Mouse (Mus musculus): ENCODE data around the gene Mctp1. TPM values are rescaled to one million over a fixed set of nuclear protein-coding genes. Genes with fewer than 3 reads are reported as not detected.

Gene Mctp1
- total and polyA plus RNA-seq, 2 experiments, result 0.04 to 0.65 TPM

GRCm38 (mm10) chr13:77003684-77004083, 619.3 kb downstream of the Mctp1 start:
- Histone ChIP-seq H3K27me3 (ENCODE audit: control insufficient read depth, insufficient read depth, low read length) (no peaks in the 10 kb centered on the region), H3K27ac (replicated peaks; ENCODE audit: insufficient read depth, low read depth, low read length) (no peak overlapping the region), H3K36me3 (ENCODE audit: control insufficient read depth, insufficient read depth, low read length) (no peaks in the 10 kb centered on the region), H3K79me2 (ENCODE audit: control insufficient read depth, insufficient read depth, low read length) (no peaks in the 10 kb centered on the region), H3K9ac (ENCODE audit: low read depth, low read length) (no peak overlapping the region), H3K4me1 (ENCODE audit: control insufficient read depth, insufficient read depth, low read length) (no peaks in the 10 kb centered on the region), H3K4me3 (ENCODE audit: insufficient read depth, low read depth, low read length) (no peak overlapping the region)
- 94% methylated on average over 1 of the region's 1 CpGs for WGBS
- no peak for TF ChIP-seq CTCF (IDR thresholded peaks at IDR 0.05; ENCODE audit: low read depth, low read length)
- TF ChIP-seq POLR2A (IDR thresholded peaks at IDR 0.05; ENCODE audit: extremely low read depth, insufficient read depth, low read length), result no peak
- no peak for DNase-seq (ENCODE audit: extremely low read depth, low read depth, low spot score)

DNA sequence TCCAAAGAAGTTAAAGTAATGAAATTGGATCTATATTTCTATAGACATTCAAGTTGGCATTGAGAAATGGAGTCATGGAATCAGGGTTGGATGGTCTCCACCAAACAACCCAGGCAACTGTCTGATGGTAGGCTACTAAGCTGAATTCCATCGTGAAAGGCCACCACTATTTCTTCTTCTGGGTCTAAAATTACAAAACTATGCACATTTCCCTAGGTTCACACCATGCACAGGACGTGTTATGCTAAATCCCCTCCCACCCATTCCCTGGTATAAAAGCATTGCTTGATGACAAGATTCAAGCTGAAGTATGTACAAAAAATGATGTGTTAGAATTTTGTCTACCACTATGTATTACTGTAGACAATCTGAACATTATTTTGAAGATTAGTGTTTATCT, 634.5 kb downstream of the Mctp1 start:
- no peak overlapping the region for H3K27ac ChIP-seq (replicated peaks; ENCODE audit: insufficient read depth, low read depth, low read length)
- DNase-seq (ENCODE audit: extremely low read depth, low read depth, low spot score), result no peak
- H3K36me3 ChIP-seq (ENCODE audit: control insufficient read depth, insufficient read depth, low read length), result no peaks in the 10 kb centered on the region
- no peaks in the 10 kb centered on the region for H3K27me3 ChIP-seq (ENCODE audit: control insufficient read depth, insufficient read depth, low read length)
- H3K79me2 ChIP-seq (ENCODE audit: control insufficient read depth, insufficient read depth, low read length), result no peaks in the 10 kb centered on the region
- no peak overlapping the region for H3K9ac ChIP-seq (ENCODE audit: low read depth, low read length)
- no peak for TF ChIP-seq CTCF (IDR thresholded peaks at IDR 0.05; ENCODE audit: low read depth, low read length)
- no peak for TF ChIP-seq POLR2A (IDR thresholded peaks at IDR 0.05; ENCODE audit: extremely low read depth, insufficient read depth, low read length)
- no peaks in the 10 kb centered on the region for H3K4me1 ChIP-seq (ENCODE audit: control insufficient read depth, insufficient read depth, low read length)
- WGBS, result 83% methylated on average over 2 of the region's 2 CpGs
- H3K4me3 ChIP-seq (ENCODE audit: insufficient read depth, low read depth, low read length), result no peak overlapping the region

- 49% methylated on average over 5 of the region's 5 CpGs for WGBS
- no peak overlapping the region for H3K27ac ChIP-seq (replicated peaks; ENCODE audit: insufficient read depth, low read depth, low read length)
- H3K4me3 ChIP-seq (ENCODE audit: insufficient read depth, low read depth, low read length), result no peak overlapping the region
- TF ChIP-seq POLR2A (IDR thresholded peaks at IDR 0.05; ENCODE audit: extremely low read depth, insufficient read depth, low read length) (no peak), CTCF (IDR thresholded peaks at IDR 0.05; ENCODE audit: low read depth, low read length) (no peak)
- no peaks in the 10 kb centered on the region for H3K4me1 ChIP-seq (ENCODE audit: control insufficient read depth, insufficient read depth, low read length)
- no peaks in the 10 kb centered on the region for H3K79me2 ChIP-seq (ENCODE audit: control insufficient read depth, insufficient read depth, low read length)
- no peak for DNase-seq (ENCODE audit: extremely low read depth, low read depth, low spot score)
- H3K9ac ChIP-seq (ENCODE audit: low read depth, low read length), result no peak overlapping the region
- H3K36me3 ChIP-seq (ENCODE audit: control insufficient read depth, insufficient read depth, low read length), result no peaks in the 10 kb centered on the region
- H3K27me3 ChIP-seq (ENCODE audit: control insufficient read depth, insufficient read depth, low read length), result no peaks in the 10 kb centered on the region
Measured at GRCm38 (mm10) chr13:77029594-77029993, 645.3 kb downstream of the Mctp1 start.

DNA sequence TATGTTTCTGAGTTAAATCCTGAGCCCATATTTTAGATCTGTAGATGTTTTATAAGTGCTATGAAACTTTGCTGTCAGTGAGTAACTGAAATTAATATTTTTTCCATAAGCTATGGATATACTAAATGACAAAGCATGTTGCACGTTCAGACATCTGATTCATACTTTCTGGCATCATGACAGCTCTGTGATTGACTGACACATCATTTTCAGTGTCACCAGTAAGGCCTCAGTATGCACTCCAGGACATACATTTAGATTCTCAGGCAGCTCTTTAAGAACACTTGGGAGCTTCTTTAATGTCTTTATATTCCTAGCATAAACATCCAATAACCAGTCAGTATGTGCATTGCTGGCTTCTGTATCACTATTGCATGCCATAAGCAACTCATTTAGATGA, 659.0 kb downstream of the Mctp1 start:
- WGBS, result 71% methylated on average over 1 of the region's 1 CpGs
- DNase-seq (ENCODE audit: extremely low read depth, low read depth, low spot score), result no peak
- no peak for TF ChIP-seq CTCF (IDR thresholded peaks at IDR 0.05; ENCODE audit: low read depth, low read length)
- TF ChIP-seq POLR2A (IDR thresholded peaks at IDR 0.05; ENCODE audit: extremely low read depth, insufficient read depth, low read length), result no peak

DNA sequence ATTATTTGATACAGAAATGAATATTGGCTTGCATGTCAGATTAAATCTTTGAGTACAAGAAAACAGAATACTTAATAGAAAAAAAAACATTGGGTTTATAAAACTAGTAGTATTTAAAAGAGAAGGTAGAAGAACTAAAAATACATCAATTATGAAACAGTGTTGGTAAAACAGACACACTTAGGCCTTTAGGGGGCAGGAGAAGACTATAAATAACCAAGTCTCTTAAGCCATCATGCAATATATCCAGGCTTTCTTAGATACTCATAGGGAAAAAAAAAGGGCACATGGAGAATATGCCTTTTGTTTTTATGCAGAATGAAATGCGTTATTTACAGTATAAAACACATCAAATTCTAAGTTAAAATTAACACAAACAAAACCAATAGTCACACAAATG, 661.0 kb downstream of the Mctp1 start:
- Histone ChIP-seq H3K4me3 (ENCODE audit: insufficient read depth, low read depth, low read length) (no peak overlapping the region), H3K27ac (replicated peaks; ENCODE audit: insufficient read depth, low read depth, low read length) (no peak overlapping the region), H3K27me3 (ENCODE audit: control insufficient read depth, insufficient read depth, low read length) (no peaks in the 10 kb centered on the region), H3K9ac (ENCODE audit: low read depth, low read length) (no peak overlapping the region), H3K4me1 (ENCODE audit: control insufficient read depth, insufficient read depth, low read length) (no peaks in the 10 kb centered on the region), H3K79me2 (ENCODE audit: control insufficient read depth, insufficient read depth, low read length) (no peaks in the 10 kb centered on the region), H3K36me3 (ENCODE audit: control insufficient read depth, insufficient read depth, low read length) (no peaks in the 10 kb centered on the region)
- WGBS, result 73% methylated on average over 1 of the region's 1 CpGs
- DNase-seq (ENCODE audit: extremely low read depth, low read depth, low spot score), result peak; percentile 25
- TF ChIP-seq POLR2A (IDR thresholded peaks at IDR 0.05; ENCODE audit: extremely low read depth, insufficient read depth, low read length), result no peak
- TF ChIP-seq CTCF (IDR thresholded peaks at IDR 0.05; ENCODE audit: low read depth, low read length), result no peak

More for the DNA sequence above, 659.0 kb downstream of the Mctp1 start:
- Histone ChIP-seq H3K4me1 (ENCODE audit: control insufficient read depth, insufficient read depth, low read length) (no peaks in the 10 kb centered on the region), H3K36me3 (ENCODE audit: control insufficient read depth, insufficient read depth, low read length) (no peaks in the 10 kb centered on the region), H3K27ac (replicated peaks; ENCODE audit: insufficient read depth, low read depth, low read length) (no peak overlapping the region), H3K79me2 (ENCODE audit: control insufficient read depth, insufficient read depth, low read length) (no peaks in the 10 kb centered on the region), H3K27me3 (ENCODE audit: control insufficient read depth, insufficient read depth, low read length) (no peaks in the 10 kb centered on the region), H3K4me3 (ENCODE audit: insufficient read depth, low read depth, low read length) (no peak overlapping the region), H3K9ac (ENCODE audit: low read depth, low read length) (no peak overlapping the region)

GRCm38 (mm10) chr13:77046416-77046815, 662.1 kb downstream of the Mctp1 start:
- WGBS, result 80% methylated on average over 10 of the region's 10 CpGs
- H3K79me2 ChIP-seq (ENCODE audit: control insufficient read depth, insufficient read depth, low read length), result no peaks in the 10 kb centered on the region
- no peak overlapping the region for H3K9ac ChIP-seq (ENCODE audit: low read depth, low read length)
- no peak overlapping the region for H3K27ac ChIP-seq (replicated peaks; ENCODE audit: insufficient read depth, low read depth, low read length)
- no peaks in the 10 kb centered on the region for H3K27me3 ChIP-seq (ENCODE audit: control insufficient read depth, insufficient read depth, low read length)
- TF ChIP-seq CTCF (IDR thresholded peaks at IDR 0.05; ENCODE audit: low read depth, low read length) (no peak), POLR2A (IDR thresholded peaks at IDR 0.05; ENCODE audit: extremely low read depth, insufficient read depth, low read length) (no peak)
- no peak for DNase-seq (ENCODE audit: extremely low read depth, low read depth, low spot score)
- no peaks in the 10 kb centered on the region for H3K4me1 ChIP-seq (ENCODE audit: control insufficient read depth, insufficient read depth, low read length)
- no peaks in the 10 kb centered on the region for H3K36me3 ChIP-seq (ENCODE audit: control insufficient read depth, insufficient read depth, low read length)
- H3K4me3 ChIP-seq (ENCODE audit: insufficient read depth, low read depth, low read length), result no peak overlapping the region

Data from liver, adult 2 months (tissue).